Comparison of ENCODE assay signal across 9 mouse cellular contexts in the genomic region with DNA sequence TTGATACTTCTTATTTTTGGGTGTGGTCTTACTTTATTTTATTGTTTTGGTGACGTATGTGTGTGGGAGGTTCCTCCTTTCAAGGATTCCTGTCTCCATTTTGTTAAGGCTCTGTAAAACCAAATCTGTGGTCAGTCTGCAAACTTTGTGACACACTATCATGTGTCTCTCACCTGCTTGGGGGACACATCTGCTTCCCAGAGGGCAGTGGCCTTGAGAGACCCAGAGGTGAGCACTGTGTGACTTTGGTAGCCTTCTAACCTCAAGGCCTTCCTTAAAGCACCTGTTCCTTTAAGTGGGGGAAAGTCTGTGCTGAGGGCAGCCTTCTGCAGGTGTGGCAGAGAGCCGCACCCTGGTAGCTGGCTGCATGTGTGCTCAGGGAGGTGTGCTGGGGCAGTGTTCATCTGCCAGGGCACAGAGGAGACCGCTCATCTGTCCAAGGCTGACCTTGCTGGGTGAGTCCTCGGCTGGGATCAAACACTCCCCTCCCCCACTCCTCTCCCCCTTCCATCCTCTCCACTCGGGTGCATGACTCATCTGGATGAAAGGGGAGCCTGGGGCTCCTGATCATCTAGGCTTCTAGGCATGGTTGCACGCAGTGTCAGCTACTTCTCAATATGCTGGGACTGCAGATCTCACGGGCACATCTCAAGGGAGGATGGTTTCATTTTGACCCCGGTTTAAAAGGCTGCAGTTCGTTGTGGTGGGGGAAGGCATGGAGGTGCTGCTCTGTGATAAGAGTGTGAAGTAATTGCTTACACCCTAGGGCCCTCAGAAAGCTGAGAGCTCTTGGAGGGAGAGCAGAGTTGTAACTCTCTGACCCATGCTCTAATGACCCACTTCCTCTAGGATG. TPM values are rescaled to one million over a fixed set of nuclear protein-coding genes. Genes with fewer than 3 reads are reported as not detected.
DNase-seq lines count a peak whose midpoint lies in the region; ATAC-seq and TF ChIP-seq lines count a peak whose summit lies in the region.
"Had no signal": no experiment of that assay in that cellular context is flagged by ENCODE, and none has a peak within 500 bp of the region (broad histone marks: within the 10 kb centered on the region; RNA-seq: fewer than 3 reads in every experiment).

No protein-coding gene starts in this region.

- intact Hi-C loops in left cerebral cortex, postnatal 14 days (cut with DNase I) = no loop called here

- H3K27ac ChIP-seq in kidney, postnatal 0 days = no peak overlapping the region
- peak overlapping the region; percentile 70 for H3K27ac ChIP-seq in intestine, postnatal 0 days (ENCODE audit: low read depth, low read length)
- peak overlapping the region; percentile 67 for H3K27ac ChIP-seq in stomach, postnatal 0 days (replicated peaks)

- TF ChIP-seq CTCF in kidney, postnatal 0 days (IDR thresholded peaks at IDR 0.05; ENCODE audit: low read depth) = no peak
- TF ChIP-seq CTCF in intestine, postnatal 0 days (IDR thresholded peaks at IDR 0.05; ENCODE audit: low read depth) = no peak
- no peak for TF ChIP-seq CTCF in stomach, postnatal 0 days (IDR thresholded peaks at IDR 0.05; ENCODE audit: low read depth)

- no peak overlapping the region for H3K4me2 ChIP-seq in kidney, postnatal 0 days (ENCODE audit: low read length)
- peak overlapping the region; percentile 63 for H3K4me2 ChIP-seq in intestine, postnatal 0 days (replicated peaks; ENCODE audit: low read depth)
- H3K4me2 ChIP-seq in stomach, postnatal 0 days (replicated peaks; ENCODE audit: low read depth) = peak overlapping the region; percentile 15; the same call in 1 of the 2 replicates

- DNase-seq in kidney, postnatal 0 days (ENCODE audit: low spot score) = peak; percentile 8
- no peak for DNase-seq in kidney, adult 11 months
- peak; percentile 65 for DNase-seq in MN1 (ENCODE audit: low spot score)
- DNase-seq in stomach, postnatal 0 days (ENCODE audit: low spot score) = peak; percentile 84
- DNase-seq in cerebellum, postnatal 10 days = no peak
- no peak for DNase-seq in left cerebral cortex, postnatal 14 days (ENCODE audit: low spot score in 2 of 2)
- DNase-seq in right cerebral cortex, postnatal 10 days (ENCODE audit: low spot score in 2 of 2) = no peak
- DNase-seq: kidney, adult 18-20 months had no signal

- H3K9ac ChIP-seq in kidney, postnatal 0 days (ENCODE audit: low read depth, low read length) = no peak overlapping the region
- H3K9ac ChIP-seq in intestine, postnatal 0 days (ENCODE audit: low read depth, low read length) = peak overlapping the region; percentile 42
- H3K9ac ChIP-seq in stomach, postnatal 0 days (ENCODE audit: low read length) = 0 out of 2 replicates have a peak overlapping the region, but pooled peaks have one; percentile 18

- H3K36me3 ChIP-seq in kidney, postnatal 0 days (ENCODE audit: insufficient read depth, low read length) = no peaks in the 10 kb centered on the region
- no peaks in the 10 kb centered on the region for H3K36me3 ChIP-seq in intestine, postnatal 0 days (ENCODE audit: control insufficient read depth, insufficient read depth)
- no peaks in the 10 kb centered on the region for H3K36me3 ChIP-seq in stomach, postnatal 0 days (ENCODE audit: control insufficient read depth, insufficient read depth, low read length)

- ATAC-seq in kidney, postnatal 0 days (replicated peaks; ENCODE audit: low FRiP score, low read depth) = peak; percentile 65; the same call in 1 of the 2 replicates
- peak; percentile 93 for ATAC-seq in intestine, postnatal 0 days
- peak; percentile 94 for ATAC-seq in stomach, postnatal 0 days (ENCODE audit: low FRiP score, low TSS enrichment)

- WGBS in kidney, postnatal 0 days = 17% methylated on average over 9 of the region's 9 CpGs
- WGBS in intestine, postnatal 0 days = 19% methylated on average over 9 of the region's 9 CpGs
- WGBS in stomach, postnatal 0 days = 18% methylated on average over 9 of the region's 9 CpGs

- H3K27me3 ChIP-seq in kidney, postnatal 0 days (ENCODE audit: insufficient read depth, low read length) = no peaks in the 10 kb centered on the region
- H3K27me3 ChIP-seq in intestine, postnatal 0 days (replicated peaks; ENCODE audit: control insufficient read depth, insufficient read depth, low read length) = no peaks in the 10 kb centered on the region
- no peaks in the 10 kb centered on the region for H3K27me3 ChIP-seq in stomach, postnatal 0 days (ENCODE audit: control insufficient read depth, insufficient read depth, low read length)

- no peaks in the 10 kb centered on the region for H3K9me3 ChIP-seq in kidney, postnatal 0 days (replicated peaks; ENCODE audit: low read length)
- no peaks in the 10 kb centered on the region for H3K9me3 ChIP-seq in intestine, postnatal 0 days (ENCODE audit: control insufficient read depth)
- no peaks in the 10 kb centered on the region for H3K9me3 ChIP-seq in stomach, postnatal 0 days (ENCODE audit: control insufficient read depth, low read length)

- no peak overlapping the region for H3K4me3 ChIP-seq in kidney, postnatal 0 days (replicated peaks; ENCODE audit: low read depth, low read length)
- H3K4me3 ChIP-seq in intestine, postnatal 0 days (ENCODE audit: low read depth, low read length) = peak overlapping the region; percentile 37
- H3K4me3 ChIP-seq in stomach, postnatal 0 days (ENCODE audit: low read depth, low read length) = peak overlapping the region; percentile 19; the same call in 1 of the 2 replicates

- H3K4me1 ChIP-seq in kidney, postnatal 0 days (replicated peaks; ENCODE audit: insufficient read depth, low read length) = no peaks in the 10 kb centered on the region
- H3K4me1 ChIP-seq in intestine, postnatal 0 days (replicated peaks; ENCODE audit: control insufficient read depth, insufficient read depth, low read length) = no peaks in the 10 kb centered on the region
- no peaks in the 10 kb centered on the region for H3K4me1 ChIP-seq in stomach, postnatal 0 days (replicated peaks; ENCODE audit: control insufficient read depth, insufficient read depth)

- TF ChIP-seq EP300 in stomach, postnatal 0 days (optimal IDR thresholded peaks at IDR 0.05) = no peak

RNA-seq across cellular contexts. Expression of gene Gm1043, which starts 34.4 kb away (rescaled TPM):
- not detected in 2 replicates for polyA plus RNA-seq in kidney, postnatal 0 days (2015; fragmentation: Nextera tagmentation; extraction: Ambion mirVana)
- 0.03 TPM in 1 of 2 replicates, not detected in the other for polyA plus RNA-seq in intestine, postnatal 0 days (2015; fragmentation: Nextera tagmentation; extraction: Ambion mirVana)
- 0.02 and 0.07 TPM in 2 replicates for polyA plus RNA-seq in stomach, postnatal 0 days (2015; fragmentation: Nextera tagmentation; extraction: Ambion mirVana)
- 10 to 100 TPM; 26.0 to 28.3 TPM for total RNA-seq in left cerebral cortex, postnatal 14 days (2021)

Comparison
In these comparisons a context has a peak if more than half of its experiments do, and no peak if none do; other contexts are left out.
1. DNase-seq: peak in kidney, postnatal 0 days (single experiment), MN1 (single experiment) and stomach, postnatal 0 days (single experiment); none in kidney, adult 11 months (single experiment), cerebellum, postnatal 10 days (0 of 2), left cerebral cortex, postnatal 14 days (0 of 2) and right cerebral cortex, postnatal 10 days (0 of 2).
2. Peak in every context shown above with its lines, with median percentiles within 50 percentile points of each other: ATAC-seq.